Mouse (Mus musculus): ENCODE results near the gene Yap1.
"Not testable (repeated sequence)": the region's sequence is repeated elsewhere in the genome, so short reads cannot be mapped to it uniquely, and the experiment has no call there.

Gene Yap1

DNA sequence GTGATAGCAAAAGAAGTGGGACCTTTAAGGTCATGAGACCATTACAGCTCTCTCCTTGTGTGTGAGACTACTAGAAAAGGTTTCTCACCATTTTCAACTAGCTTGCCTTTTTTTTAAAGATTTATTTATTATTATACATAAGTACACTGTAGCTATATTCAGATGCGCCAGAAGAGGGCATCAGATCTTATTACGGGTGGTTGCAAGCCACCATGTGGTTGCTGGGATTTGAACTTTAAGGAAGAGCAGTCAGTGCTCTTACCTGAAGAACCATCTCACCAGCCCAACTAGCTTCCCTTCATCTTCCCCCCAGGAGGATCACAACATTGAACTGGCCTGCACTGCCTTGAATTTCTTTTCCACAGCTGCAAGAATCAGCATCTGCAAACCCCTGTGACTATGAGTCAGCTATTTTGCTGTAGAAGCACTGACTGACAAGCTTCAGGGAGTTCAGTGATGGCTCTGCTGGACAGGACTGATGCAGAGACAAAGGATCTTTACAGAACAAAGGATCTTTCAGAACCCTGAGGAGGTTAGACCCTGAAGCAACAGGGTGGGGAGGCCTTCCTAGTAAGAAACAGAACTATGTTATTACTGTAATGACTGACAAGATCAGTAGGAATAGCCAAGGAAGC, 96.9 kb downstream of the Yap1 start:
- DNase-seq = no peak

DNA sequence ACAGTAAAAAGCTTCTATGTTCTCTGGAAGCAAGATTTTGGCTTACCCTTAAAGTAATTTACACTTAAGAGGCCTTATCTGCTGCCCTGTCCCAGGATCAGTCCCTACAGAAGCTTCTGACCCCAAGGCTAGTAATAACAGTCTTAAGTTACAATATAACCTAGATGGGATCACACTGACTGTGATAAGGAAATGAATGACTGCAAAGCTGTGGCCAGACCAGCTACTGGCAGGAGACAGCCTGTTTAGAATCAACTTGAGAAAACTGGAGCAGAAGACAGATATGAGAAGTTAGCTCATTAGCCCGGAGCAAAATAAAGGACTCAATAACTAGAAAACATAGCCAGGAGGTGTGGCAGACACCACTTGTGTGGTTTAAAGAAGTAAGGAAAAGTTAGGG, 97.8 kb downstream of the Yap1 start:
- no peak for DNase-seq

DNA sequence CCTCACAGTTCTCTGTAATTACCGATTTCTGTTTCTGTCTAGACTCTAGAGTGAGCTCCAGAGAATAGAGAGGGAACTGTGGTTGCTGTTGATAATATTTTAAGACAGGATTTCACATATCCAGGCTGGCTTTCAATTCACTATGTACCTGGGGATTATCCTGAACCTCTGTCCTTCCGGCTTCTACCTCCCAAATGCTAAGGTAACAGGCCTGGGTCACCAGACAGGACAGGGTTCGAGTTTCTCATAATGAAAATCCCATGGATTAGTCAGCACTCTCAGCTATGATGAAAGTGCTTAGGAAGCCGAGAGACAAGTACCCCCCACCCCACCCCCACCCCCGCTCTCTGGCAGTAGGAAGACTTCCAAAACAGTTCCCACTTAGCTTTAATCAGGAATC, 100.6 kb downstream of the Yap1 start:
- no peak for DNase-seq

DNA sequence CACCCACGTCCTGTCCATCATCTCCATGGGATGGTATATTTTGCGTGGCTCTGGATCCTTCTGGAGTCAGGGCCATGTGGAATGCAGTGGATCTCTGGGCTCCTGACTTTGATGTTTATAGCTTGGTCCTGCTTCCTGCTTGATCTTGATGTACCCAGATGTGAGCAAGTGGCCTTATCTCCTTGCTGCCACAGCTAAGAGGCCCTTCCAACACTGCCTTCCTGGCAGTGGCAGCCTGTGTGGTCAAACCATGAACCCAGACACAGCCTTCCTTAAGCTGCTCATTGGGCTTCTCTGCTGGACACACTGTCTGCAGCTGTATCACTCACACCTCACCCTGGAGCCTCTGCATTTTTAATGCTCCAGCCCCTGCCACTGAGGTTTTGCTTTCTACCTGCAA, 101.1 kb downstream of the Yap1 start:
- no peak for DNase-seq

- DNase-seq = peak; percentile 8
These were observed 102.1 kb downstream of the Yap1 start for GRCm38 (mm10) chr9:7902311-7902710.

DNA sequence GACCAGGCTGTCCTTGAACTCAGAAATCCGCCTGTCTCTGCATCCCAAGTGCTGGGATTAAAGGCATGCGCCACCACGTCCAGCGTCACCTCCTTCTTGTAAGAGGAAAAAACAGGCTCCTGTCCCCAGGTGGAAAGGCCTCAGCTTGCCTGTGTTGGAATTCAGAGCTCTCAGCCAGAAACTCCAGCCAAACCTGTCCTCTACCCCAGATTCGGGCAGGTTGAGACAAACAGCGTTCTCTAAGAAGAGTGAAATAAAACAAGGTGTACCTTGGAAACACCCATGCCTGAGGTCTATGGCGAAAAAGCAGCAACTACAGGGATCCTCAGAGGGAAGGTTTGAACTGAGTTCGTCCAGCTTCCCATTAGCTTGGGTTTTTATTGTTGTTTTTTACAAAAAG, 103.4 kb downstream of the Yap1 start:
- DNase-seq = no peak

DNA sequence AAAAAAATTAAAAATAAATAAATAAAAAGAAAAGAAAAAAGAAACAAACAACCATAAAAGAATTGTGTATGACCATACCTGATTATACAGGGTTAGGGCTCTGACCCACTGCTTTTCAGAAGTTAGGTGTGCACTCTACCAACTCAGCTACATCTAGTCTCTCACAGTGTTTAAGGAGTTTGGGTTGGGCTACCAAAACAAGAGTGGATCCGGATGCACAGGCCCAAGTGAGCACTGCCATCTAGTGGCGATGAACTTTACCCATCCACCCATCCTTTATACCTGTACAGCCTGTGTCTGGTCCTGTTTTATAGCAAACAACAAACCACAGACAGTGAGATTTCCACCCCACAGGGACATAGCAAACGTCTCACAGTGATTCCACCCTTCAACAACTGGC, 106.9 kb downstream of the Yap1 start:
- DNase-seq = peak; percentile 80

- not testable (repeated sequence) for DNase-seq
These were observed 112.6 kb downstream of the Yap1 start for GRCm38 (mm10) chr9:7891796-7892195.

DNA sequence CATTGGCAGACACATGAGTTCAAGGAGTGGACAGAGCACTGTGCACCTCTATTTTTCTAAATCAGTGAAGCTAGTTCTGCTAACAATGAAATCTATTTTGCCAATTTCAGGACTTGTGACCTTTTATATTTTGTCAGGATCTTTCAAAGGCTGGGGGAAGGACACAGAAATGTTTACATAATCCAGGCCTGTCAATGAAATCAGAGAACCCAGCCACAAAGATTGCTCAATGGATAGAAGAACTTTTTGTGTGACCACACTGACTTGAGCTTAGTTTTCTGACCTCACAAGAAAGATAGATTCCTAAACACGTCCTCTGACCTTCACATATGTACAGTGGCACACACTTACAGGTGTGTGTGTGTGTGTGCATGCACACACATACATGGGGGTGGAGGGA, 113.2 kb downstream of the Yap1 start:
- no peak for DNase-seq

DNA sequence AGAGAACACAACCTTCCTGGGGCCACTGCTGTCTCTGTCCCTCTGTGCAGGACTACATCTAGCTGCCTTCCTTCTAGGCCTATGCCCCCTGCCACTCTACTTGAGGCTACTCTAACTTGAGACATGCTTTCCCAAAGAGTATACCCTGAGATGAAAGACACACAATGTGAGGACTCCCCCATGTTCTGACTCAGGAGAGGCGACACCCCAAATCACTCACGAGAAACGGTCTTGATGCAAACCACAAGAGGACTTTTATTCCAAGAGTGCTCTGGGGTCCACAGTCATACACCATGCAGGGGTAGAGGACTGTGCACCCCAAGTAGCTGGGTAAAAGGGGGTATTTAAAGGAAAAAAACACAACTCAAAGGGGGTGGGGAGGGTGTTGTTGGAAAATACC, 120.0 kb downstream of the Yap1 start:
- DNase-seq = no peak

- no peak for DNase-seq
These were observed 122.0 kb downstream of the Yap1 start for GRCm38 (mm10) chr9:7882304-7882865.

Measured in lung, postnatal 10 days (tissue).